Mouse (Mus musculus): Measurements from ENCODE around the gene Zc3h18. TPM values are rescaled to one million over a fixed set of nuclear protein-coding genes. Genes with fewer than 3 reads are reported as not detected.

Zc3h18 gene
- polyA plus RNA-seq, 1 experiment = 66.3 TPM

- Histone ChIP-seq H3K4me1 (replicated peaks; ENCODE audit: control insufficient read depth, insufficient read depth, low read length) (peaks cover 36% of the 10 kb centered on the region), H3K27ac (ENCODE audit: control insufficient read depth, insufficient read depth, low read length) (no peak overlapping the region), H3K27me3 (ENCODE audit: control insufficient read depth, insufficient read depth, low read length) (no peaks in the 10 kb centered on the region), H3K4me3 (ENCODE audit: control insufficient read depth, insufficient read depth, low read length) (no peak overlapping the region), H3K36me3 (ENCODE audit: control insufficient read depth, insufficient read depth, low read length) (no peaks in the 10 kb centered on the region)
- no peak for DNase-seq
- 98% methylated on average over 16 of the region's 16 CpGs for WGBS
- no peak for TF ChIP-seq POLR2A (IDR thresholded peaks at IDR 0.05; ENCODE audit: control insufficient read depth, extremely low read depth, insufficient read depth, low read length, poor library complexity)
- no peak for TF ChIP-seq CTCF (IDR thresholded peaks at IDR 0.05; ENCODE audit: borderline replicate concordance, control insufficient read depth, extremely low read depth, insufficient read depth, low read length, poor library complexity)
These were observed 62.9 kb downstream of the Zc3h18 start for GRCm38 (mm10) chr8:122439336-122439735.

DNA sequence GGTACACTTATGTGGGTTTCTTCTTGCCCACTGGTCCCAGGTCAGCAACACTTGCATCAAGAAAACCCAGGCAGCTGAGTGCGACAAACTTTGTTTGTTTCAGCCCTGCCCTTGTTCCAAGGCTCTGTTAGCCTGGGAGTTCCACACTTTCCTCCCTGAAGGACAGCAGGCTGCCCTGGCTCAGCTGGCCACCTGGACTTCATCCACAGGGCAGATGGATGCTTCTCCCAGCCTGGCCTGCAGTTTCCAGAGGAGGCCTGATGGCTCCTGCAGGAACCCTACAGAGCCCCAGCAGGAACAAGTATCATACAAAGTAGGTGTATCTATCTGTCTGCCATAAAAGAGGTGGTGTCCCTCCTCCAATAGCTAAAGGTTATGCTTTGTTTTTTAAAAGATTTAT, 64.9 kb downstream of the Zc3h18 start:
- Histone ChIP-seq H3K27ac (ENCODE audit: control insufficient read depth, insufficient read depth, low read length) (no peak overlapping the region), H3K4me1 (replicated peaks; ENCODE audit: control insufficient read depth, insufficient read depth, low read length) (peaks cover 47% of the 10 kb centered on the region), H3K4me3 (ENCODE audit: control insufficient read depth, insufficient read depth, low read length) (no peak overlapping the region), H3K36me3 (ENCODE audit: control insufficient read depth, insufficient read depth, low read length) (no peaks in the 10 kb centered on the region), H3K27me3 (ENCODE audit: control insufficient read depth, insufficient read depth, low read length) (no peaks in the 10 kb centered on the region)
- 100% methylated on average over 1 of the region's 1 CpGs for WGBS
- DNase-seq = no peak
- TF ChIP-seq POLR2A (IDR thresholded peaks at IDR 0.05; ENCODE audit: control insufficient read depth, extremely low read depth, insufficient read depth, low read length, poor library complexity) (no peak), CTCF (IDR thresholded peaks at IDR 0.05; ENCODE audit: borderline replicate concordance, control insufficient read depth, extremely low read depth, insufficient read depth, low read length, poor library complexity) (no peak)

DNA sequence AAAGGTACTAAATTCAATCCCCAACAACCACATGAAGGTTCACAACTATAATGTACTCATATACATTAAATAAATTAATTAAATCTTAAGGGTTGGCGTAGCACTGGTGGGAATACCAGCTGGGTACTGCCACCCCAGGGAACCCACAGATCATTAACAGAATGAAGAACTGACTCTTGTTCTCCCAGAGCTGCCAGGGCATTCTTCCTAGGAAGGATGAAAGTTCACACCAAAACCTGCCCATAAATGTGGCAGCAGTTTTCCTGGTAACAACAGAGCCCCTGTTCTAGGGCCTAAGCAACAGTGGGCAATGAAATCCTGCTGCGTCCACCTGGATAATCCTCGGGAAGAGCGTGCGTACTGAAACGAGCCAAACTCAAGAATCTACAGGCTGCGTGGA, 65.9 kb downstream of the Zc3h18 start:
- H3K4me1 ChIP-seq (replicated peaks; ENCODE audit: control insufficient read depth, insufficient read depth, low read length) = peaks cover 36% of the 10 kb centered on the region
- TF ChIP-seq POLR2A (IDR thresholded peaks at IDR 0.05; ENCODE audit: control insufficient read depth, extremely low read depth, insufficient read depth, low read length, poor library complexity) = no peak
- TF ChIP-seq CTCF (IDR thresholded peaks at IDR 0.05; ENCODE audit: borderline replicate concordance, control insufficient read depth, extremely low read depth, insufficient read depth, low read length, poor library complexity) = no peak
- DNase-seq = no peak
- H3K27ac ChIP-seq (ENCODE audit: control insufficient read depth, insufficient read depth, low read length) = no peak overlapping the region
- H3K27me3 ChIP-seq (ENCODE audit: control insufficient read depth, insufficient read depth, low read length) = no peaks in the 10 kb centered on the region
- peak overlapping the region; percentile 59; the same call in 1 of the 2 replicates for H3K4me3 ChIP-seq (ENCODE audit: control insufficient read depth, insufficient read depth, low read length)
- H3K36me3 ChIP-seq (ENCODE audit: control insufficient read depth, insufficient read depth, low read length) = no peaks in the 10 kb centered on the region
- 68% methylated on average over 7 of the region's 7 CpGs for WGBS

DNA sequence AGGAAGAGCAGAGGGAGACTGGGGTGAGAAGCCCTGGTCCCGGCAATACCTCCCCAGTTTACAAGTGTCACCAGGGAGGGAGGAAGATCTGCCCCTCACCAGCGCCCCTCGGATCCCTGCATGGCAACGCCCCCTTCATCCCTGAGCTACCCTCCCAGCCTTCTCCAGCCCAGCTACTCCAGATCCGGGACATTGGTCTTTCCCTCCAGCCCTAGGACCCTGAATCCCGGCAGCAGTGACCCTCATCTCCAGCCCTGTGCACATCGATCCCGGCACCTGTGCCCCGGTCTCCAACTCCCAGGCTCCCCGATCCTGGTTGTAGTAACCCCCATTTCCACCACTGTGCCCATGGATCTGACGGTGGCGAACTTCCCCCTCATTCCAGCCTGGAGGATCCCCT, 66.4 kb downstream of the Zc3h18 start:
- H3K27me3 ChIP-seq (ENCODE audit: control insufficient read depth, insufficient read depth, low read length) = no peaks in the 10 kb centered on the region
- no peak for DNase-seq
- no peak for TF ChIP-seq CTCF (IDR thresholded peaks at IDR 0.05; ENCODE audit: borderline replicate concordance, control insufficient read depth, extremely low read depth, insufficient read depth, low read length, poor library complexity)
- TF ChIP-seq POLR2A (IDR thresholded peaks at IDR 0.05; ENCODE audit: control insufficient read depth, extremely low read depth, insufficient read depth, low read length, poor library complexity) = no peak
- peaks cover 32% of the 10 kb centered on the region for H3K4me1 ChIP-seq (replicated peaks; ENCODE audit: control insufficient read depth, insufficient read depth, low read length)
- H3K4me3 ChIP-seq (ENCODE audit: control insufficient read depth, insufficient read depth, low read length) = peak overlapping the region; percentile 59
- H3K27ac ChIP-seq (ENCODE audit: control insufficient read depth, insufficient read depth, low read length) = no peak overlapping the region
- no peaks in the 10 kb centered on the region for H3K36me3 ChIP-seq (ENCODE audit: control insufficient read depth, insufficient read depth, low read length)
- 4% methylated on average over 12 of the region's 12 CpGs for WGBS

DNA sequence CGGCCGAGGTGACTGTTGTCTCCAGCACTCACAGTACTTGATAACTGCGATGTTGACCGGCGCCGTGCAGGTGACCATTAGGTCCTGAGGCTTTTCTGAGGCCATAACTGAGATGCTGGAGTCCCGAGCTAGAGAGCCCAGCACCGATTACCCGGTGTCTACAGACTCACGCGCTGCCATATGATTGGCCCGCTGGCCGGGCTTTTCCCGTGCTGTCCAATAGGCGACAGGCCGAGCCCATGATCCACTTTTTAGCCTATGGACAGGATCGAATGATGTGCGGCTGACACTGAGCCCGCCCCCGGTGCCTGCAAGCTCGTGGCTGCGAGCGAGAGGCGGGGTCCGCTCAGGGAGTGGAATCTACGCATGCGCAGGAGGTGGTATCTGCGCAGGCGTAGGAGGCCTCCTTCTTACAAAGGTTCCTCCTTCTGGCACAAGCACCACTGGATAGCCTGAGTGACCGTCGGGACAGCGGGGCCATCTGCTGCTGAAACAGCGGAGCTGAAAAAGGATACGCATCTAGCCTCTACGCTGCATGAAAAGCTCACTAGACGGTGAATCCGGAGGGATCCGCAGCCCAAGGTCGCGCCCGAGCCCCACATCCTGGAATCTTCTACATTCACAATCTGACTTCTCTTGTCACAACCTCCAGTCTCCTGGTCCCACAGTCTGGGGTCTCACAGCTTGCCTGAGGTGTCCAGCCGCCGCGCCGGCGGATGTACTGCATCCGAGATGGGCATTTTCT, 67.0 kb downstream of the Zc3h18 start, which contains the start of gene Mvd:
Gene Mvd, minus strand, starts transcription at position 161 of the 745 bp plus-strand sequence.
- peak; percentile 97 for DNase-seq
- Histone ChIP-seq H3K27me3 (ENCODE audit: control insufficient read depth, insufficient read depth, low read length) (no peaks in the 10 kb centered on the region), H3K36me3 (ENCODE audit: control insufficient read depth, insufficient read depth, low read length) (no peaks in the 10 kb centered on the region), H3K4me1 (replicated peaks; ENCODE audit: control insufficient read depth, insufficient read depth, low read length) (peaks cover 26% of the 10 kb centered on the region), H3K27ac (ENCODE audit: control insufficient read depth, insufficient read depth, low read length) (peak within 1 kb of the TSS; percentile 61), H3K4me3 (ENCODE audit: control insufficient read depth, insufficient read depth, low read length) (peak within 1 kb of the TSS; percentile 73)
- TF ChIP-seq POLR2A (IDR thresholded peaks at IDR 0.05; ENCODE audit: control insufficient read depth, extremely low read depth, insufficient read depth, low read length, poor library complexity) = peak; percentile 78
- 0 out of 2 replicates have a peak, but pooled peaks have one; percentile 50 for TF ChIP-seq CTCF (IDR thresholded peaks at IDR 0.05; ENCODE audit: borderline replicate concordance, control insufficient read depth, extremely low read depth, insufficient read depth, low read length, poor library complexity)
- WGBS = under 1% methylated on average over 47 of the region's 47 CpGs

DNA sequence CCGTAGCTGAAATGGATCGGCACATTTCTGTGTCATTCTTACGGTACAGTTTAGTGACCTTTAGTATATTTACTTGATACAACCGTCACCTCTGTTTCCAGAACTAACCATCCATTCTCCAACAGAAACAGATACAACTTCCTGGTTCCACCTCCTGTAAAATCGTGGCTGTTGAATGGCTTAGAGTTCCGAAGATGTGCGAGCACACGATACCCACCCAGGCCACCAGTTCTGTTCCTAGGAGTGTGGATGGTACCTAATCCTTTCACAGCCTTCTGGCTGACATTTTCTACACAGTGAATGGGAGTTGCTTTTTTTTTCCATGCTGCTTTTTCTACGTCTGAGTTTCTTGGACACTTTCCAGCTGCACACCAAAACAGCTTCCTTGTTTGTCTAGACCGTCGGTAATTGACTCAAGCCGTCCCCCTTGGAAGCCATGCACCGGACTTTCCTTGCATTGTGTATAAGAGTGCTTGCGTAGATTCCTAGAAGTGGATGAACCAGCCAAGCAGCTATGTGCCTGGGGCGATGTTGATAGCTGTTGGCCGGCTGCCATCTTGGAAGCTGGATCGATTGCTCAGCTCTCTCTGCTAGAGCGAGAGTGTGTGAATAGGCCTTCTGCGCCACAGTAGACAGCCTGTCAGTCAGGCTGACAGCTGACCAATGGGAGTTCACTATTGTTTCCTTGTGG, 67.8 kb downstream of the Zc3h18 start:
- TF ChIP-seq CTCF (IDR thresholded peaks at IDR 0.05; ENCODE audit: borderline replicate concordance, control insufficient read depth, extremely low read depth, insufficient read depth, low read length, poor library complexity) (no peak), POLR2A (IDR thresholded peaks at IDR 0.05; ENCODE audit: control insufficient read depth, extremely low read depth, insufficient read depth, low read length, poor library complexity) (no peak)
- Histone ChIP-seq H3K36me3 (ENCODE audit: control insufficient read depth, insufficient read depth, low read length) (no peaks in the 10 kb centered on the region), H3K4me3 (ENCODE audit: control insufficient read depth, insufficient read depth, low read length) (peak overlapping the region; percentile 73), H3K27ac (ENCODE audit: control insufficient read depth, insufficient read depth, low read length) (peak overlapping the region; percentile 61), H3K4me1 (replicated peaks; ENCODE audit: control insufficient read depth, insufficient read depth, low read length) (peaks cover 24% of the 10 kb centered on the region), H3K27me3 (ENCODE audit: control insufficient read depth, insufficient read depth, low read length) (no peaks in the 10 kb centered on the region)
- 4% methylated on average over 19 of the region's 19 CpGs for WGBS
- DNase-seq = no peak

All from thymus, adult 2 months (tissue).